Mouse (Mus musculus): ENCODE data around the gene Kcnn1. TPM values are rescaled to one million over a fixed set of nuclear protein-coding genes. Genes with fewer than 3 reads are reported as not detected.

The Kcnn1 gene
- polyA plus RNA-seq, 1 experiment from 2014 or later: 0.72 TPM

DNA sequence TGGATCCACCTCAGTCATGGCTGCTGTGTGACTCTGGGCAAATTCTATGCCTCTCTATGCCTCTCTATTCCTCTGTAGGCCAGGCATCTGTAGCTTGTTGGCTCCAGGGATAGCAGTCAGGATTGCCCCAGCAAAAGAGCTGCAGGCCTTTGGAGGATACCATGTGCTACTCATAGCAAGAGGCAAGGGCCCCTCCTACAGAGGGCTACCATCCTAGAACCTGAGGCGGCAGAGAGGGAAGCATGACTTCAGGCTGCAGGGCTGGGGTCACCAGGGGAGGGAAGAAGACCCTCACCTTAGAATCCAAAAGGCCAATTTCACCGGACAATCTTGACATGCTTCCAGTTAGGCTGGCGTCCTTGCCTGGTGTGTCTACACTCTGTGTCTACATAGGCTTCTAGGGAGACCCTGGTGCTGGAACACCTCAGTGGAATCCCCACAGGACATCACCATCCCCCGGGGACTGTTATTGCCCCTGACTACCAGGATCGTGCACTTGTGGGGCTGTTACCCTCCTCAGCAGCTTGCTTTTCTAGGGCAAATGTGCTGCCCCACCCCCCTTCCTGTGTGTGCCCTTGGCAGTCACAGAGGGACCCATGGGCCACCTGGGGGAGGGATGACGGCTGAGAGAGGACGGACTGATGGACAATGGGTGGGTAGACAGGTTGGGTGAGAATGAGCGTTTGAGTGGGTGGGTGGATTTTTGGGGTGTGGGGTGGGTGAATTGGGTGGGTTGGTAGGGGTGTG, 53.9 kb downstream of the Kcnn1 start:
- DNase-seq (ENCODE audit: low spot score): no peak
- H3K27me3 ChIP-seq (ENCODE audit: control insufficient read depth, insufficient read depth, low read length): no peaks in the 10 kb centered on the region
- H3K9ac ChIP-seq (ENCODE audit: low read length): no peak overlapping the region
- no peaks in the 10 kb centered on the region; the same call in 1 of the 2 replicates for H3K4me1 ChIP-seq (replicated peaks; ENCODE audit: control insufficient read depth, insufficient read depth)
- no peak overlapping the region for H3K4me2 ChIP-seq (replicated peaks; ENCODE audit: low read depth)
- H3K4me3 ChIP-seq (ENCODE audit: low read depth, low read length): no peak overlapping the region
- H3K27ac ChIP-seq (replicated peaks): no peak overlapping the region
- no peak for ATAC-seq (ENCODE audit: low FRiP score, low TSS enrichment)
- TF ChIP-seq CTCF (IDR thresholded peaks at IDR 0.05; ENCODE audit: low read depth) (no peak), EP300 (optimal IDR thresholded peaks at IDR 0.05) (no peak)
- WGBS: 79% methylated on average over 8 of the region's 8 CpGs
- H3K36me3 ChIP-seq (ENCODE audit: control insufficient read depth, insufficient read depth, low read length): no peaks in the 10 kb centered on the region
- no peaks in the 10 kb centered on the region for H3K9me3 ChIP-seq (ENCODE audit: control insufficient read depth, low read length)

DNA sequence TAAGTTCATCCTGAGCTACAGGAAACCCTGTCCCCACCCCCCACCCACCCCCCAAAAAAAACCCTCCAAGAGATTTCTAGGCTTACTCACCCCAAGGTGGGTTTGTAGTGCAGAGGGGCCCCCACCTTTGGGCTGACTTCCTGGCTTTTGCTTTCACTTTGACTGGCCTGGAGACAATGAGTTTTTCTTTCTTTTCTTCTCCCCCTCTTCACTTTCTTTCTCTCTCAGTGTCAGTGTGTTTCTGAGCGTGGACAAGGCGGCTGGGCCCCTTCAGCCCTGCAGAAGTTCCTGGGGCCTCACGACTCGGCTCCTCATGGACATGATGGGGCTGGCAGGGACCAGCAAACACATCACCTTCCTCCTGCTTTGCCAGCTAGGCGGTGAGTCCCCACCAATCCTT, 54.8 kb downstream of the Kcnn1 start, which contains the start of gene Il12rb1:
Gene Il12rb1, plus strand, starts transcription at position 211 of the 400 bp plus-strand sequence.
- Histone ChIP-seq H3K4me2 (replicated peaks; ENCODE audit: low read depth) (no peak within 1 kb of the TSS), H3K9ac (ENCODE audit: low read length) (no peak within 1 kb of the TSS), H3K9me3 (ENCODE audit: control insufficient read depth, low read length) (no peaks in the 10 kb centered on the region), H3K27ac (replicated peaks) (no peak within 1 kb of the TSS), H3K36me3 (ENCODE audit: control insufficient read depth, insufficient read depth, low read length) (no peaks in the 10 kb centered on the region), H3K27me3 (ENCODE audit: control insufficient read depth, insufficient read depth, low read length) (peaks cover 2% of the 10 kb centered on the region; the same call in 1 of the 2 replicates), H3K4me1 (replicated peaks; ENCODE audit: control insufficient read depth, insufficient read depth) (peaks cover 2% of the 10 kb centered on the region; the same call in 1 of the 2 replicates), H3K4me3 (ENCODE audit: low read depth, low read length) (no peak within 1 kb of the TSS)
- 70% methylated on average over 5 of the region's 5 CpGs for WGBS
- DNase-seq (ENCODE audit: low spot score) (no peak), ATAC-seq (ENCODE audit: low FRiP score, low TSS enrichment) (no peak)
- TF ChIP-seq CTCF (IDR thresholded peaks at IDR 0.05; ENCODE audit: low read depth): no peak
- TF ChIP-seq EP300 (optimal IDR thresholded peaks at IDR 0.05): no peak

DNA sequence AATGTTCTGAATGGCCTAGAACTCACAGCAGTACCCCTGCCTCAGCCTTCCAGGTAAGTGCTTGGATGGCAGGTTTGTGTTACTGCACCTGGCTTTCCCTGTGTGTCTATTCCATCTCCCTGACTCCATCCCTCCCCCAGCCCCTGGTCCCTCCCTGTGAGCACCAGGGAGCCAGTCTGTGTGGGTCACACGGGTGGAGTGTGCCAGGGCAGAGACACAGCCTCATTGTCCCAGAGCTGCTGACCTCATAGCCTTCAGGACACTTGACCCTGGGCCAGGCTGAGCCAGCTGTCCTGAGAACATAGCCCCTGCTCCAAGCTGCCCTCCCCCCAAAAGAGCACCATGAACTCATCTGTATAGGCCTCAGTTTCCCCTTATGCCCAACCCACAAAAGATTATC, 55.8 kb downstream of the Kcnn1 start:
- ATAC-seq (ENCODE audit: low FRiP score, low TSS enrichment) (no peak), DNase-seq (ENCODE audit: low spot score) (no peak)
- Histone ChIP-seq H3K9ac (ENCODE audit: low read length) (no peak overlapping the region), H3K27me3 (ENCODE audit: control insufficient read depth, insufficient read depth, low read length) (peaks cover 2% of the 10 kb centered on the region; the same call in 1 of the 2 replicates), H3K36me3 (ENCODE audit: control insufficient read depth, insufficient read depth, low read length) (no peaks in the 10 kb centered on the region), H3K9me3 (ENCODE audit: control insufficient read depth, low read length) (no peaks in the 10 kb centered on the region), H3K4me1 (replicated peaks; ENCODE audit: control insufficient read depth, insufficient read depth) (peaks cover 2% of the 10 kb centered on the region; the same call in 1 of the 2 replicates), H3K27ac (replicated peaks) (no peak overlapping the region), H3K4me2 (replicated peaks; ENCODE audit: low read depth) (no peak overlapping the region), H3K4me3 (ENCODE audit: low read depth, low read length) (no peak overlapping the region)
- TF ChIP-seq CTCF (IDR thresholded peaks at IDR 0.05; ENCODE audit: low read depth) (no peak), EP300 (optimal IDR thresholded peaks at IDR 0.05) (no peak)
- WGBS: 61% methylated on average over 1 of the region's 1 CpGs

DNA sequence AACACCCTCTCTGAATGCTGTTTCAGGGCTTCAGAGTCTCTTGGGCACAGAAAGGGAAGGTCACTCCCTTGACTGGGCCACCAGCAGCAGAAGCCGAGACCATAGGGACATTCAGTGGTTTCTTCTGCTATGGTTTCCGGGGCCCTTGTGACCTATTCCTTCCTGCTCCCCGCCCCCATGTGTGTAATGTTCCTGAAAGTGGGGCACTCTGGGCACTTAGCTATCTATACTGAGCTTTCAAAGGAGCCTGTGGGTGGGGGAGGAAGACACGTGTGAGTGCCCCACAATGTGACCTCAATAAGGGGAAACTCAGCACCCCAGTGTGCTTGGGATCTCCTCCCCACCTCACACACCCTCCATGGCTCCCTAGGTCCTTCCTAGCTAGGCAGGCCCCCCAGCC, 56.5 kb downstream of the Kcnn1 start:
- H3K4me3 ChIP-seq (ENCODE audit: low read depth, low read length): no peak overlapping the region
- no peaks in the 10 kb centered on the region for H3K9me3 ChIP-seq (ENCODE audit: control insufficient read depth, low read length)
- TF ChIP-seq CTCF (IDR thresholded peaks at IDR 0.05; ENCODE audit: low read depth) (no peak), EP300 (optimal IDR thresholded peaks at IDR 0.05) (no peak)
- no peak overlapping the region for H3K27ac ChIP-seq (replicated peaks)
- peaks cover 2% of the 10 kb centered on the region; the same call in 1 of the 2 replicates for H3K27me3 ChIP-seq (ENCODE audit: control insufficient read depth, insufficient read depth, low read length)
- no peak overlapping the region for H3K4me2 ChIP-seq (replicated peaks; ENCODE audit: low read depth)
- DNase-seq (ENCODE audit: low spot score): no peak
- 79% methylated on average over 4 of the region's 4 CpGs for WGBS
- no peak overlapping the region for H3K9ac ChIP-seq (ENCODE audit: low read length)
- no peak for ATAC-seq (ENCODE audit: low FRiP score, low TSS enrichment)
- H3K4me1 ChIP-seq (replicated peaks; ENCODE audit: control insufficient read depth, insufficient read depth): peaks cover 2% of the 10 kb centered on the region; the same call in 1 of the 2 replicates
- H3K36me3 ChIP-seq (ENCODE audit: control insufficient read depth, insufficient read depth, low read length): no peaks in the 10 kb centered on the region

DNA sequence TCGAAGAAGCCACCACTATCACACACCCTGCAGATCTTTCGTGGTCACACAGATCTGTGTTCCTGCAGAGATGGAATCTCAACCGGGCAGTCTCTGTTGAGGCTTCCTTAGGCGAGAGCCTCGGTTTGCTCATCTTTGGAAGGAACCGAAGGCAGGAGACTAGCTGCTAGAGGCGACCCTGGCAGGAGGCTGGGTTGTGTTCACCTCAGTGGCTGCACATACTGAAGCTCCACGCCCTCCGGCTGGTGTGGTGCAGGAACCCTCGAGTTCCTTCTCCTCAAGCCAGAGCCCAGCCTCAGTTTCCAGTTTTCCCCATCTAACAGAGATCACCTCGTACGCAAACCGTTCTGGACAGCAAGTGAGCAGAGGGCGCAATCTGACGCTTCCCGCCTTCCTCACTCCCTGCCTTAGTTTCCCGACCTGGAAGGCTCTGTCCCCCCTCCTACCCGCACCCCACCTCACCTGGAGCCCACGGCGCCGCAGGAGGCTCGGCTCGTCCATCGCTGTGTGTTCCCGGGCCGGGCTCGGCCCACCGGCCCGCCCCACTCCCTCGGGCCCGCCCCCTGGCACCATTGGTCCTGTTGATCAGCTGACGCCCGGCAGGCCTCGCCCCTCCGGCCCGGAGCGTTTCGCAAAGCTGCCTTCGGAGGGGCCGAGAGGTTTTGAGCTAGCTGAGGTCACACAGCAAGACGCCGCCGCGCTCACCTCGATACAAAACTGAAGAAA, 58.4 kb downstream of the Kcnn1 start, which contains the start of gene Mast3:
Gene Mast3, minus strand, starts transcription at position 574 of the 726 bp plus-strand sequence.
- ATAC-seq (ENCODE audit: low FRiP score, low TSS enrichment): peak; percentile 88
- Histone ChIP-seq H3K27ac (replicated peaks) (peak within 1 kb of the TSS; percentile 4; the same call in 1 of the 2 replicates), H3K4me1 (replicated peaks; ENCODE audit: control insufficient read depth, insufficient read depth) (peaks cover 2% of the 10 kb centered on the region; the same call in 1 of the 2 replicates), H3K36me3 (ENCODE audit: control insufficient read depth, insufficient read depth, low read length) (no peaks in the 10 kb centered on the region), H3K4me2 (replicated peaks; ENCODE audit: low read depth) (peak within 1 kb of the TSS; percentile 88), H3K4me3 (ENCODE audit: low read depth, low read length) (peak within 1 kb of the TSS; percentile 44), H3K27me3 (ENCODE audit: control insufficient read depth, insufficient read depth, low read length) (peaks cover 2% of the 10 kb centered on the region; the same call in 1 of the 2 replicates), H3K9ac (ENCODE audit: low read length) (peak within 1 kb of the TSS; percentile 53), H3K9me3 (ENCODE audit: control insufficient read depth, low read length) (no peaks in the 10 kb centered on the region)
- under 1% methylated on average over 45 of the region's 45 CpGs for WGBS
- DNase-seq (ENCODE audit: low spot score): peak; percentile 93
- TF ChIP-seq CTCF (IDR thresholded peaks at IDR 0.05; ENCODE audit: low read depth): no peak
- no peak for TF ChIP-seq EP300 (optimal IDR thresholded peaks at IDR 0.05)

Measured in stomach, postnatal 0 days (tissue).